Mouse (Mus musculus): ENCODE data around the gene Cd300a. TPM values are rescaled to one million over a fixed set of nuclear protein-coding genes. Genes with fewer than 3 reads are reported as not detected.
"Not testable (repeated sequence)": the region's sequence is repeated elsewhere in the genome, so short reads cannot be mapped to it uniquely, and the experiment has no call there.

Cd300a gene
- polyA plus RNA-seq, 1 experiment, result 1.1 TPM

DNA sequence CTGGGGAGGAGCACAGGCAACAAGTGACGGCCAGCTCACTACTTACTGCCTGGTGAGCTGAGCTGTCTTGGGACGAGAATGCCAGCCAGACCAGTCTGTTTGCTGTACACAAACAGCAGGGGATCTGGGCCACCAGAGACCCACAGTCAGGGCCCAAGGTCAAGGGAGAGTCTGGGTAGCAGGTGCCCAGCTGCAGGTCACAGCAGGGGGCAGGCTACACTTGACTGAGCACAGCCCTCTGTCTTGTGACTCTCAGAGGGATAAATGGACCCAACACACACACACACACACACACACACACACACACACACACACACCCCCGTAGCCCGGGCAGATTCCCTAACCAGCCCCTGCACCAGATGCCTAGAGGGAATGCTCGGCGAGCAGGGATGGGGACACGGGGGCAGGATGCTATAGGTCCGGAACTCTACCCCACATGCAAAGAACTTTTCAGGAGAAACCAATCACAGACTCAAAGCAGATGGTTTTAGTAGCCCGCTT lies 14.5 kb upstream of the Cd300a start:
- Histone ChIP-seq H3K4me1 (ENCODE audit: control insufficient read depth, insufficient read depth, insufficient read length, low read length) (peaks cover 5% of the 10 kb centered on the region; the same call in 1 of the 2 replicates), H3K27ac (replicated peaks; ENCODE audit: low read depth, low read length) (no peak overlapping the region), H3K4me3 (ENCODE audit: insufficient read depth, low read depth, low read length) (no peak overlapping the region)

DNA sequence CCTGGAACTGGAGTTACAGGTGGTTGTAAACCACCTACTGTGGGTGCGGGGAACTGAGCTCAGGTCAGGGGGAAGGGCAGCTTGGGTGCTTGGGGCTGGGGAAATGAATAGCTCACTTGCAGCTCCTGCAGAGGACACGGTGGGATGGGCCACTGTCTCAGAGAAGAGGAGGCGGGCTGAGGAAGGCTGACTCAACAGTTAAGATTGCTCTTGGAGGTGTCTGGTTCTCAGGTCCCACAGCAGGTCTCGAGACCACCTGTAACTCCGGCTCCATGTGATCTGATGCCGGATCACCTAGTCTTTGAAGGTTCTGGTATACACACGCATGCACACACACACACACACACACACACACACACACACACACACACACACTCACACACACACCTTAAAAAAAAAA lies 13.7 kb upstream of the Cd300a start:
- Histone ChIP-seq H3K4me1 (ENCODE audit: control insufficient read depth, insufficient read depth, insufficient read length, low read length) (peaks cover 5% of the 10 kb centered on the region; the same call in 1 of the 2 replicates), H3K27ac (replicated peaks; ENCODE audit: low read depth, low read length) (no peak overlapping the region), H3K4me3 (ENCODE audit: insufficient read depth, low read depth, low read length) (no peak overlapping the region)

GRCm38 (mm10) chr11:114876621-114877020 lies 13.2 kb upstream of the Cd300a start:
- H3K4me3 ChIP-seq (ENCODE audit: insufficient read depth, low read depth, low read length), result no peak overlapping the region
- 0 out of 2 replicates have a peak overlapping the region, but pooled peaks have one; percentile 40 for H3K27ac ChIP-seq (replicated peaks; ENCODE audit: low read depth, low read length)
- H3K4me1 ChIP-seq (ENCODE audit: control insufficient read depth, insufficient read depth, insufficient read length, low read length), result peaks cover 5% of the 10 kb centered on the region; the same call in 1 of the 2 replicates

DNA sequence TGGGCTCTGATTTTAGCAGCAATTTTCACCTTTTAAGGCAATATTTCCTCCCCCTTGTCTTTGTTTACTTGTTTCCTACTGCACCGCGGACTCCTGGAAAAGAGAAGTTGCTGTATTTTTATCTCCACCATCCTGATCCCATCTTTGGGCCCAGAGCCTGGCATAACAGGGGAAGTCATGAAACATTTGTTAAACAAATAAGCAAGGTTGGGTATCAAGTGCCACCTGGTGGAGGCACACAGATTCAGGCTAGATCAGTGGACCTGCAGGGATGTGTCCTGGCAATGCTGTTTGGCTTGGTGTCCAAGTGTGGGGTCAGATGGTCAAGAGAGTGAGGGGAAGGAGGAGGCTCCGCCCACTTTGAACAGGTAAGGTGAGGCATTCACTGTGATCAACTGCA lies 12.7 kb upstream of the Cd300a start:
- no peak overlapping the region for H3K27ac ChIP-seq (replicated peaks; ENCODE audit: low read depth, low read length)
- H3K4me1 ChIP-seq (ENCODE audit: control insufficient read depth, insufficient read depth, insufficient read length, low read length), result peaks cover 5% of the 10 kb centered on the region; the same call in 1 of the 2 replicates
- no peak overlapping the region for H3K4me3 ChIP-seq (ENCODE audit: insufficient read depth, low read depth, low read length)

GRCm38 (mm10) chr11:114879666-114880065 lies 10.2 kb upstream of the Cd300a start:
- Histone ChIP-seq H3K4me3 (ENCODE audit: insufficient read depth, low read depth, low read length) (no peak overlapping the region), H3K27ac (replicated peaks; ENCODE audit: low read depth, low read length) (0 out of 2 replicates have a peak overlapping the region, but pooled peaks have one; percentile 30), H3K4me1 (ENCODE audit: control insufficient read depth, insufficient read depth, insufficient read length, low read length) (peaks cover 5% of the 10 kb centered on the region; the same call in 1 of the 2 replicates)

DNA sequence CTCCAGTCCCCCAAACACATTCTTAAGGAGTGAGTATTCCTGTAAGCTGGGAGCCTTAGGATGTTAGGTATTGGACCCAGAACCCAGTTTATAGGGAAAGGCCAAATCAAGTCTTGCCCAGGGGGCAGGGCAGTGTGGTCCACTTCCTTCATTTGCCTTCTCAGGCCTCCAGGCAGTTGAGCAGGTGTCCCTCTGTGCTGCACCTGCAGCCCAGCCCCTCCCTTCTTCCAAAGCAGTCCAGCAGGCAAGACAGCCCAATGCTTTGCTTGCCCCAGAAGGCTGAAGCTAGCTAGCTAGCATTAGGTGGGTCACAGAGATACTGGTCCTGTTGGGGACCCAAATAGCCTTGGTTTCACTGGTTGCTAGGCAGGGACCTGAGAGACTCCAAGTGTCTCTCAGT lies 9.7 kb upstream of the Cd300a start:
- Histone ChIP-seq H3K27ac (replicated peaks; ENCODE audit: low read depth, low read length) (peak overlapping the region; percentile 30; the same call in 1 of the 2 replicates), H3K4me1 (ENCODE audit: control insufficient read depth, insufficient read depth, insufficient read length, low read length) (peaks cover 3% of the 10 kb centered on the region; the same call in 1 of the 2 replicates), H3K4me3 (ENCODE audit: insufficient read depth, low read depth, low read length) (no peak overlapping the region)

DNA sequence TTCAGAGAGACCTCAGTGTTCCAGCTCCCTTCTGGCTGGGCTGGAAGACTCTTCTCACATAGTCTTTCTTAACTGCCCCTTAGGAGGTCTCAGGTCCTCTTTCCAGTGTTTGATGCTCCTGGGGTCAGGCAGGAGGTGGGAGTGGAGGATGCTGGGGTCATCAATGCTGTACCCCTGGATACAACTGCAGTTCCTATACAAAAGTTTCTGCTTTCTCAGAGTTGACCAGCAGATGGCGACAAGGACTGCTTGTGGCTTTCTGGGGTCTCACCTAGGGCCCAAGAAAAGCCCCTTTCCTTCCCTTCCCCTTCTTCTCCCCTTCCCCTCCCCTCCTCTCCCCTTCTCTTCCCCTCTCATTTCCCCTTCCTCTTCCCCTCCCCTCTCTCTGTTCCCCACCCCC lies 9.3 kb upstream of the Cd300a start:
- Histone ChIP-seq H3K27ac (replicated peaks; ENCODE audit: low read depth, low read length) (peak overlapping the region; percentile 30; the same call in 1 of the 2 replicates), H3K4me1 (ENCODE audit: control insufficient read depth, insufficient read depth, insufficient read length, low read length) (peaks cover 3% of the 10 kb centered on the region; the same call in 1 of the 2 replicates), H3K4me3 (ENCODE audit: insufficient read depth, low read depth, low read length) (no peak overlapping the region)

DNA sequence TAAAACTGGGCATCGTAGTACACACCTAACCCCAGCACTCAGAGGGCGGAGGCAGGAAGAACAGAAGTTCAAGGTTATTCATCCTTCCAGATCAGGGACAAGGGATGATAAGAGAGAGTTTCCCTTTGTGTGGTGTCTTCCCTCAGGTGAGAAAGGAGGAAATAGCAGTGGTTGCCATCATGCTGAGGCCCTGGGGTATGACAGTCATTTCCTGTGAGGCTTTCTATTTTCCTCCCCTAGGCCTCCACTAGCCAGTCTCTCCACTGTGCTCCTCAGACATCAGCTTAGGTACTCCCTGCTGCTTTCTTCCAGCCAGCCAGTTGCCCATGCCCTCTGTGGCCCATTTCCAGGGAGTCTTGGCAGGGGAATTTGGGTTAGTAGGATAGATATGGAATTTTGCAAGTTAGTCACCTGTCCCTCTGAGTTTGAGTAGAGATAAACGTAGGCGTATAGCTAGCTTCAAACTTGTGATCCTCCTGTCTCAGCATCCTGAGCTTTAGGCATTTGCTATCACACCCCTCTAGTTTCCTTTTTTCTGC lies 6.5 kb upstream of the Cd300a start:
- Histone ChIP-seq H3K4me1 (ENCODE audit: control insufficient read depth, insufficient read depth, insufficient read length, low read length) (no peaks in the 10 kb centered on the region), H3K27ac (replicated peaks; ENCODE audit: low read depth, low read length) (no peak overlapping the region), H3K4me3 (ENCODE audit: insufficient read depth, low read depth, low read length) (no peak overlapping the region)

GRCm38 (mm10) chr11:114884380-114885100 lies 5.3 kb upstream of the Cd300a start:
- Histone ChIP-seq H3K27ac (replicated peaks; ENCODE audit: low read depth, low read length) (peak overlapping the region; percentile 70), H3K4me3 (ENCODE audit: insufficient read depth, low read depth, low read length) (no peak overlapping the region), H3K4me1 (ENCODE audit: control insufficient read depth, insufficient read depth, insufficient read length, low read length) (no peaks in the 10 kb centered on the region)

DNA sequence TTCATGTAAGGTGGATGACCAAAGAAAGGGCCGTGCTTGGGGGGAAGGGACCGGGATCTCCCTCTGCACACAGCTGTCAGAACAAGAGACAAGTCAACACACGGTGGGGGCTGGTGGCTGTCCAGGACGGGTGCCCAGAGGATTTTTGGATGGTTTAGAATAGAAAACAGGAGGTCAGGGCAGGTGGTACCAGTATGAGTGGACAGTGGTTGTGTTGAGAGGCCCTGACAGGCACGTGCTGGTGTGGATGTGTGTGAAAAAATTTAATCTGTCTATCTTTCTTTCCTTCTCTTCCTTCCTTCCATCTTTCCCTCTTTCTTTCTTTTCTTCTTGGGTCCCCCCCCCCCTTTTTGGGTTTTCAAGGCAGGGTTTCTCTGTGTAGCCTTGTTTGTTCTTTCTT lies 701 bp downstream of the Cd300a start:
- peak overlapping the region; percentile 37 for H3K4me3 ChIP-seq (ENCODE audit: insufficient read depth, low read depth, low read length)
- peak overlapping the region; percentile 38 for H3K27ac ChIP-seq (replicated peaks; ENCODE audit: low read depth, low read length)
- no peaks in the 10 kb centered on the region; the same call in 1 of the 2 replicates for H3K4me1 ChIP-seq (ENCODE audit: control insufficient read depth, insufficient read depth, insufficient read length, low read length)

DNA sequence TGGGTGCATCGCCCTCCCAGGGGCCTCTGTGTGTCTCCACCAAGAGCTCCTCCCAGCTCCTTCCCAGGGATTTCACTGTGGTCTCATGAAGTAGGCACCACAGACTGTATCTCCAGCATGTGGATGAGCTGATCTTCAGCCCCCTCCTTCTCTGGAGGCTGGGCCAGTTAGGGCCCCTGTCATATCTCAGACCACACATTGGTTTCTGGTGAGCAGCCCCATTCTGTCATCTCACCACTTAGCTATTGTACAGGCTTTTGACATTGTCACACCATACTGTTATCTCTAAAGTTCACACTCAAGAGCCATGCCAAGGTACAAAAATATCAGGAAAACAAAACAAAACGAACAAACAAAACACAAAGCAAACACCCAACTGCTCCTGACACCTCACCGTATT lies 6.2 kb downstream of the Cd300a start:
- Histone ChIP-seq H3K27ac (replicated peaks; ENCODE audit: low read depth, low read length) (no peak overlapping the region), H3K4me3 (ENCODE audit: insufficient read depth, low read depth, low read length) (no peak overlapping the region), H3K4me1 (ENCODE audit: control insufficient read depth, insufficient read depth, insufficient read length, low read length) (no peaks in the 10 kb centered on the region; the same call in 1 of the 2 replicates)

DNA sequence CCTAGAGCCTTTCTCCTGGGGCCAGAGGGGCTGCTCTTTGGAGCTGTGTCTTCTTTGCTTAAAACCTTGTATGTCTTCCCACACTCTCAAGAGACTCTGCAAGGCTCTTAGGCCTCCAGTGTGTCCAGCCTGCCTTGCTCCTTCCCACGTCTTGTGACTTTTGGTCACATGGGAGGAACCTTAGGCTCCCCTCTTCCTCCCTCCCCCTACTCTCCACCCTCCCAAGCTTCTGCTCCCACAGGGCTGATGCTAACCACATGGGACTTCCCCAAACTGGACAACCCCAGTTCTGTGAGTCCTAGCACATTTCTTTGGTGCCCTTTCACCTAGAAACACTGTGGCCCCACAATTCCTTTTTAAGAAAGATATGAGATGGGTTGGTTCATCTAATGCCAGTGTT lies 8.2 kb downstream of the Cd300a start:
- Histone ChIP-seq H3K4me3 (ENCODE audit: insufficient read depth, low read depth, low read length) (no peak overlapping the region), H3K27ac (replicated peaks; ENCODE audit: low read depth, low read length) (peak overlapping the region; percentile 84), H3K4me1 (ENCODE audit: control insufficient read depth, insufficient read depth, insufficient read length, low read length) (no peaks in the 10 kb centered on the region)

DNA sequence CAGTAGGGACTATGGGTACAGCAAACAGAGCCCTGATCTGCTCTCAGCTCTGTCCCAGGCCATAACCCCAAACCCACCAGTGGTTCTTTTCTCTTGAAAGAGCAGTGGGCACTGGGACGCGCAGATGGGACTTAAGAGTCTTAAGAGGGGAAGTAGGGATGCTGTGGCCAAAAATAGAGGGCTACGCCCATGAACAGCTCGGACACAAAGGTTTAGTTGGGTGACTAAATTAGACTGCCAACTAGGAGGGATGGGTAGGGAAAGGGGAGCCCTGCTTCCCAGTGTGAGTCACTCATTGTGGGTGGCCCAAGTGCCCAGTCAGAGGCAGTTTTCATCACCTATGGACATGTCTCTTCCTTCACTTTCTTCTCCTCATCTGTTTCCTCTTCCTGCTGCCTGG lies 13.4 kb downstream of the Cd300a start:
- H3K27ac ChIP-seq (replicated peaks; ENCODE audit: low read depth, low read length), result no peak overlapping the region
- no peaks in the 10 kb centered on the region for H3K4me1 ChIP-seq (ENCODE audit: control insufficient read depth, insufficient read depth, insufficient read length, low read length)
- no peak overlapping the region for H3K4me3 ChIP-seq (ENCODE audit: insufficient read depth, low read depth, low read length)

- H3K27ac ChIP-seq (replicated peaks; ENCODE audit: low read depth, low read length), result no peak overlapping the region; the same call in 1 of the 2 replicates
- no peaks in the 10 kb centered on the region for H3K4me1 ChIP-seq (ENCODE audit: control insufficient read depth, insufficient read depth, insufficient read length, low read length)
- H3K4me3 ChIP-seq (ENCODE audit: insufficient read depth, low read depth, low read length), result no peak overlapping the region
These were observed 17.7 kb downstream of the Cd300a start for GRCm38 (mm10) chr11:114907567-114907966.

- Histone ChIP-seq H3K4me3 (ENCODE audit: insufficient read depth, low read depth, low read length) (no peak overlapping the region), H3K4me1 (ENCODE audit: control insufficient read depth, insufficient read depth, insufficient read length, low read length) (no peaks in the 10 kb centered on the region), H3K27ac (replicated peaks; ENCODE audit: low read depth, low read length) (no peak overlapping the region)
These were observed 18.2 kb downstream of the Cd300a start for GRCm38 (mm10) chr11:114908086-114908485.

GRCm38 (mm10) chr11:114909538-114909937 lies 19.7 kb downstream of the Cd300a start:
- not testable (repeated sequence) for H3K4me3 ChIP-seq (ENCODE audit: insufficient read depth, low read depth, low read length); H3K27ac ChIP-seq (replicated peaks; ENCODE audit: low read depth, low read length); H3K4me1 ChIP-seq (ENCODE audit: control insufficient read depth, insufficient read depth, insufficient read length, low read length)

All from brown adipose tissue, adult 24 weeks (tissue).